Mouse (Mus musculus): Measurements from ENCODE around the gene Smim14. TPM values are rescaled to one million over a fixed set of nuclear protein-coding genes. Genes with fewer than 3 reads are reported as not detected.

The Smim14 gene
- total and polyA plus RNA-seq, 2 experiments from 2014 or later, result 156 to 190 TPM

DNA sequence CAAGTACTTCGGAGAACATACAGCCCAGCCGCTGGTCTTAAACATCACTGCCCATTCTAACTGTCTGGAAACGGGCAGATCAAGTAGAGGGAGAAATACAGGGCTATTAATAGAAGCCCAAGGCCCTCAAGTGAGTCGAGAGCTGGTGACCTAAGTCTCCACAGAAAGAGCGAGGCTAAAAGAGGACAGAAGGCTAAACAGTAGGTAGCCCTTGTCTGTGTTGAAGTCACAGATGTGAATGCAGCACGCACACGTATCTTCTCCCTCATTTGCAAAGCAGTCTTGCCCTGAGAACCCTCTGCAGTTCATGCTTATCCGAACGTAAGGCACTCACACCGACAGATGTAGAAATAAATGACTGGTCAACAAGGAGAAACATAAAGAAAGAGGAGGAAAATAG is 49.6 kb downstream of the Smim14 start:
- WGBS, result 40% methylated on average over 10 of the region's 10 CpGs
- H3K4me3 ChIP-seq (ENCODE audit: low read depth, low read length), result no peak overlapping the region
- TF ChIP-seq CTCF (IDR thresholded peaks at IDR 0.05; ENCODE audit: low read depth) (no peak), EP300 (IDR thresholded peaks at IDR 0.05; ENCODE audit: low read depth) (no peak)
- DNase-seq (ENCODE audit: low spot score) (peak; percentile 58), ATAC-seq (ENCODE audit: insufficient read depth, low read depth) (peak; percentile 52)
- no peaks in the 10 kb centered on the region for H3K9me3 ChIP-seq (replicated peaks; ENCODE audit: control insufficient read depth, low read length)
- peak overlapping the region; percentile 86 for H3K27ac ChIP-seq (ENCODE audit: low read depth)
- H3K4me2 ChIP-seq (ENCODE audit: low read depth, low read length), result peak overlapping the region; percentile 22
- H3K27me3 ChIP-seq (ENCODE audit: control insufficient read depth, insufficient read depth, low read length), result no peaks in the 10 kb centered on the region
- no peaks in the 10 kb centered on the region for H3K36me3 ChIP-seq (replicated peaks; ENCODE audit: control insufficient read depth, insufficient read depth, low read length)
- no peak overlapping the region for H3K9ac ChIP-seq (replicated peaks; ENCODE audit: low read depth, low read length)
- H3K4me1 ChIP-seq (ENCODE audit: control insufficient read depth, insufficient read depth), result peaks cover 46% of the 10 kb centered on the region

DNA sequence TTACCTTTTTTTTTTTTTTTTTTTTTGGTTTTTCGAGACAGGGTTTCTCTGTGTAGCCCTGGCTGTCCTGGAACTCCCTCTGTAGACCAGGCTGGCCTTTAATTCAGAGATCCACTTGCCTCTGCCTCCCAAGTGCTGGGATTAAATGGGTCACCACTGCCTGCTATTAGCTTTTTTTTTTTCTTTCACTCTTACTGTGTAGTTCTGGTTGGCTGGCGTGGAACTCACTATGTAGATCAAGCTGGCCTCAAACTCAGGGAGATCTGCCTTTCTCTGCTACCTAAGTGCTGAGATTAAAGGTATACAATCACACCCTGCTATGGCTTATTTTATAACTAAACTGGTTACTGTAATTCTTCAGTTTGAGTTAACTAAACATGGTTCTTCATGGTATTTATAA is 50.5 kb downstream of the Smim14 start:
- Histone ChIP-seq H3K36me3 (replicated peaks; ENCODE audit: control insufficient read depth, insufficient read depth, low read length) (no peaks in the 10 kb centered on the region), H3K4me1 (ENCODE audit: control insufficient read depth, insufficient read depth) (peaks cover 44% of the 10 kb centered on the region), H3K4me3 (ENCODE audit: low read depth, low read length) (no peak overlapping the region), H3K9ac (replicated peaks; ENCODE audit: low read depth, low read length) (no peak overlapping the region), H3K4me2 (ENCODE audit: low read depth, low read length) (no peak overlapping the region), H3K9me3 (replicated peaks; ENCODE audit: control insufficient read depth, low read length) (no peaks in the 10 kb centered on the region), H3K27me3 (ENCODE audit: control insufficient read depth, insufficient read depth, low read length) (no peaks in the 10 kb centered on the region), H3K27ac (ENCODE audit: low read depth) (peak overlapping the region; percentile 86; the same call in 1 of the 2 replicates)
- ATAC-seq (ENCODE audit: insufficient read depth, low read depth), result no peak
- WGBS, result 91% methylated on average over 2 of the region's 2 CpGs
- no peak for DNase-seq (ENCODE audit: low spot score)
- no peak for TF ChIP-seq CTCF (IDR thresholded peaks at IDR 0.05; ENCODE audit: low read depth)
- TF ChIP-seq EP300 (IDR thresholded peaks at IDR 0.05; ENCODE audit: low read depth), result no peak

DNA sequence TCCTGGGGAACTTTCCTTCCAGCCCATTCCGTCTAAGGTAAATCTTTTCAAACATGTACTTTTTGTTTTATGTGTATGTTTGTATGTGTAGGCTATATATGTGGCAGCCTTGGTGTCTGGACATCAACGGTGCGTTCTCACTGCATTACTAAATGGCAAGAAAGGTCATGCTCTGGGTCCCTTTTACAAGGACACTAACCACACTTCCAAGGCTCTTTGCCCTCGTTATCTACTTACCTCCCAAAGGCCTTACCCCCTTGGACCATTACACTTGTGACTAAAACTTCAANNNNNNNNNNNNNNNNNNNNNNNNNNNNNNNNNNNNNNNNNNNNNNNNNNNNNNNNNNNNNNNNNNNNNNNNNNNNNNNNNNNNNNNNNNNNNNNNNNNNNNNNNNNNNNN is 54.0 kb downstream of the Smim14 start:
- H3K9ac ChIP-seq (replicated peaks; ENCODE audit: low read depth, low read length), result no peak overlapping the region
- ATAC-seq (ENCODE audit: insufficient read depth, low read depth) (no peak), DNase-seq (ENCODE audit: low spot score) (no peak)
- WGBS, result 87% methylated on average over 4 of the region's 4 CpGs
- no peak for TF ChIP-seq EP300 (IDR thresholded peaks at IDR 0.05; ENCODE audit: low read depth)
- no peak for TF ChIP-seq CTCF (IDR thresholded peaks at IDR 0.05; ENCODE audit: low read depth)
- H3K4me1 ChIP-seq (ENCODE audit: control insufficient read depth, insufficient read depth), result peaks cover 25% of the 10 kb centered on the region
- H3K9me3 ChIP-seq (replicated peaks; ENCODE audit: control insufficient read depth, low read length), result no peaks in the 10 kb centered on the region
- no peaks in the 10 kb centered on the region for H3K27me3 ChIP-seq (ENCODE audit: control insufficient read depth, insufficient read depth, low read length)
- no peak overlapping the region for H3K4me2 ChIP-seq (ENCODE audit: low read depth, low read length)
- no peak overlapping the region for H3K4me3 ChIP-seq (ENCODE audit: low read depth, low read length)
- H3K27ac ChIP-seq (ENCODE audit: low read depth), result no peak overlapping the region
- H3K36me3 ChIP-seq (replicated peaks; ENCODE audit: control insufficient read depth, insufficient read depth, low read length), result no peaks in the 10 kb centered on the region

- Histone ChIP-seq H3K27me3 (ENCODE audit: control insufficient read depth, insufficient read depth, low read length) (no peaks in the 10 kb centered on the region), H3K4me2 (ENCODE audit: low read depth, low read length) (peak overlapping the region; percentile 12; the same call in 1 of the 2 replicates), H3K4me3 (ENCODE audit: low read depth, low read length) (no peak overlapping the region), H3K9me3 (replicated peaks; ENCODE audit: control insufficient read depth, low read length) (no peaks in the 10 kb centered on the region), H3K36me3 (replicated peaks; ENCODE audit: control insufficient read depth, insufficient read depth, low read length) (no peaks in the 10 kb centered on the region), H3K27ac (ENCODE audit: low read depth) (peak overlapping the region; percentile 86), H3K9ac (replicated peaks; ENCODE audit: low read depth, low read length) (0 out of 2 replicates have a peak overlapping the region, but pooled peaks have one; percentile 33), H3K4me1 (ENCODE audit: control insufficient read depth, insufficient read depth) (peaks cover 21% of the 10 kb centered on the region)
- peak; percentile 37 for ATAC-seq (ENCODE audit: insufficient read depth, low read depth)
- DNase-seq (ENCODE audit: low spot score), result peak; percentile 55
- TF ChIP-seq EP300 (IDR thresholded peaks at IDR 0.05; ENCODE audit: low read depth), result no peak
- no peak for TF ChIP-seq CTCF (IDR thresholded peaks at IDR 0.05; ENCODE audit: low read depth)
- WGBS, result 6% methylated on average over 4 of the region's 4 CpGs
Observed at GRCm38 (mm10) chr5:65480511-65480910, 56.5 kb downstream of the Smim14 start.

DNA sequence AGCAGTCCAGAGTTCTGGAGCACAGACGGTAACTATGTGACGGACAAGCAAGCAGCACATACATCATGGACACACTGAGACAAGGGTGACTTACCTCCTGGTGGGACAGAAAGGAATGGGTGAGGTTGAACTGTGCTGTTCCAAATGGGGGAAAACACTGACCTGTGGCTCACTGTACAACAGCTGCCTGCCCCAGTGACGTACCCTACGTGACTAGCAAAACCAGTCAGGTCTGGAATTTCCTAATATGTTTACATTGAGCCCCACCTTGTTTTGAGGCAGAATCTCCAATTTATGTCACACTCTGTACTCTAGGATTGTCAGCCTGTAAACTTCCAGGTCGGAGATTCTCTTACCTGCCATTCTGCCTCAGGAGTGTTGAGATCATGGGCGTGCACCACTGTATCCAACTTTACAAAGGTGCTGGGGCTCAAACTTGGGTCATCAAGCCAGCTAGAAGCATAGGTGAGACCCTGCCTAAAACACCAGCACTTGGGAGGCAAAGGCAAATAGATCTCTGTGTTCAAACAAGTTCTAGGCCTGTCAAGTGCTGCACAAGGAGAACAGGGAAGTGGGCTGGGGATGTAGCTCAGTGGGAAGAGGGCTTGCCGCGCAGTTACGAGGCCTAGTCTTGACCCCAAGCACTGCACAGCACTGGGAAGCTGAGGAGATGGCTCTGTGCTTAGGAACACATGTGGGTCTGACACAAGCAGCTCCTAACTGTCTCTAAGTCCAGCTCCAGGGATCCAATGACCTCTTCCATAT is 57.1 kb downstream of the Smim14 start:
- Histone ChIP-seq H3K27me3 (ENCODE audit: control insufficient read depth, insufficient read depth, low read length) (no peaks in the 10 kb centered on the region), H3K27ac (ENCODE audit: low read depth) (peak overlapping the region; percentile 86), H3K9me3 (replicated peaks; ENCODE audit: control insufficient read depth, low read length) (no peaks in the 10 kb centered on the region), H3K36me3 (replicated peaks; ENCODE audit: control insufficient read depth, insufficient read depth, low read length) (no peaks in the 10 kb centered on the region), H3K4me2 (ENCODE audit: low read depth, low read length) (no peak overlapping the region), H3K9ac (replicated peaks; ENCODE audit: low read depth, low read length) (no peak overlapping the region), H3K4me3 (ENCODE audit: low read depth, low read length) (no peak overlapping the region), H3K4me1 (ENCODE audit: control insufficient read depth, insufficient read depth) (peaks cover 21% of the 10 kb centered on the region)
- ATAC-seq (ENCODE audit: insufficient read depth, low read depth) (peak; percentile 15; the same call in 1 of the 2 replicates), DNase-seq (ENCODE audit: low spot score) (no peak)
- no peak for TF ChIP-seq CTCF (IDR thresholded peaks at IDR 0.05; ENCODE audit: low read depth)
- TF ChIP-seq EP300 (IDR thresholded peaks at IDR 0.05; ENCODE audit: low read depth), result no peak
- 91% methylated on average over 9 of the region's 9 CpGs for WGBS
